Mouse (Mus musculus) heart, embryonic 11.5 days (tissue): ENCODE data around the gene Als2. TPM values are rescaled to one million over a fixed set of nuclear protein-coding genes. Genes with fewer than 3 reads are reported as not detected.

Experiments used
- ATAC-seq: fragments of 200-750 bp; cut with Nextera tagmentation; replicated peaks from 2 replicates; pipeline ENCODE4 v1.8.0; 2017; ENCODE audit warnings: moderate library complexity; ENCODE audit not compliant: insufficient number of reproducible peaks, low FRiP score, low TSS enrichment
- H3K27ac ChIP-seq: fragments of 300-500 bp; sonication (generic); 2 replicates; pipeline ENCODE4 v1.5.1; 2014; ENCODE audit warnings: mild to moderate bottlenecking, low read depth, low read length
- H3K27me3 ChIP-seq: fragments of 300-500 bp; sonication (generic); 2 replicates; pipeline ENCODE4 v1.6.1; 2014; ENCODE audit warnings: mild to moderate bottlenecking, low read length, mixed read lengths; ENCODE audit not compliant: control insufficient read depth, insufficient read depth
- H3K36me3 ChIP-seq: fragments of 300-500 bp; sonication (generic); 2 replicates; pipeline ENCODE4 v1.6.1; 2014; ENCODE audit warnings: mild to moderate bottlenecking, low read length, moderate library complexity, mixed read lengths; ENCODE audit not compliant: control insufficient read depth, insufficient read depth
- H3K4me1 ChIP-seq: fragments of 300-500 bp; sonication (generic); 2 replicates; pipeline ENCODE4 v1.6.1; 2014; ENCODE audit warnings: low read length; ENCODE audit not compliant: control insufficient read depth, insufficient read depth
- H3K4me2 ChIP-seq: fragments of 300-500 bp; sonication (generic); 2 replicates; pipeline ENCODE4 v1.6.1; 2014; ENCODE audit warnings: mild to moderate bottlenecking, moderate library complexity
- H3K4me3 ChIP-seq: fragments of 300-500 bp; sonication (generic); 2 replicates; pipeline ENCODE4 v1.5.1; 2014; ENCODE audit warnings: low read depth, low read length
- H3K9ac ChIP-seq: fragments of 300-500 bp; sonication (generic); 2 replicates; pipeline ENCODE4 v1.6.1; 2014; ENCODE audit warnings: mild to moderate bottlenecking, low read depth, low read length, moderate library complexity
- H3K9me3 ChIP-seq: fragments of 300-500 bp; sonication (generic); replicated peaks from 2 replicates; pipeline ENCODE4 v1.6.1; 2016; ENCODE audit warnings: low read length; ENCODE audit not compliant: control insufficient read depth
- WGBS: fragments of 180-500 bp; shearing (Covaris S2); extraction: QIAGEN DNeasy Blood & Tissue Kit; methylation state at CpG from one replicate; pipeline ENCODE4 v1.1.7; 2014; ENCODE audit not compliant: insufficient replicate concordance; 5-methylcytosine and 5-hydroxymethylcytosine counted together
- polyA plus RNA-seq: library from polyadenylated mRNA; unstranded; fragments of >200 nt; fragmentation: Nextera tagmentation; extraction: Ambion mirVana; gene quantifications from 2 replicates; pipeline ENCODE4 v1.2.1, GENCODE M21; 2014

Gene Als2
- polyA plus RNA-seq, 1 experiment from 2014 or later: 10.1 TPM

- Histone ChIP-seq H3K9me3 (no peaks in the 10 kb centered on the region), H3K4me2 (no peak overlapping the region), H3K36me3 (peaks cover 3% of the 10 kb centered on the region; the same call in 1 of the 2 replicates), H3K4me1 (no peaks in the 10 kb centered on the region), H3K4me3 (no peak overlapping the region), H3K27ac (no peak overlapping the region), H3K9ac (no peak overlapping the region), H3K27me3 (no peaks in the 10 kb centered on the region)
- 87% methylated on average over 10 of the region's 10 CpGs for WGBS
- ATAC-seq: no peak
These were observed 34.7 kb downstream of the Als2 start for GRCm38 (mm10) chr1:59202367-59202766.

GRCm38 (mm10) chr1:59201561-59201960 is 35.5 kb downstream of the Als2 start:
- H3K9ac ChIP-seq: no peak overlapping the region
- no peak overlapping the region for H3K4me3 ChIP-seq
- peaks cover 3% of the 10 kb centered on the region; the same call in 1 of the 2 replicates for H3K36me3 ChIP-seq
- no peaks in the 10 kb centered on the region for H3K4me1 ChIP-seq
- H3K27me3 ChIP-seq: no peaks in the 10 kb centered on the region
- H3K27ac ChIP-seq: no peak overlapping the region
- ATAC-seq: no peak
- 65% methylated on average over 1 of the region's 1 CpGs for WGBS
- no peak overlapping the region for H3K4me2 ChIP-seq
- H3K9me3 ChIP-seq: no peaks in the 10 kb centered on the region

- no peaks in the 10 kb centered on the region for H3K4me1 ChIP-seq
- H3K27me3 ChIP-seq: no peaks in the 10 kb centered on the region
- no peak overlapping the region for H3K4me2 ChIP-seq
- WGBS: 73% methylated on average over 5 of the region's 5 CpGs
- H3K36me3 ChIP-seq: peaks cover 4% of the 10 kb centered on the region
- no peaks in the 10 kb centered on the region for H3K9me3 ChIP-seq
- H3K27ac ChIP-seq: no peak overlapping the region
- no peak overlapping the region for H3K9ac ChIP-seq
- no peak overlapping the region for H3K4me3 ChIP-seq
- ATAC-seq: no peak
These were observed 36.1 kb downstream of the Als2 start for GRCm38 (mm10) chr1:59200960-59201359.

- H3K4me2 ChIP-seq: no peak overlapping the region
- no peak overlapping the region for H3K4me3 ChIP-seq
- no peak overlapping the region for H3K9ac ChIP-seq
- H3K27ac ChIP-seq: no peak overlapping the region
- no peaks in the 10 kb centered on the region for H3K9me3 ChIP-seq
- peaks cover 3% of the 10 kb centered on the region; the same call in 1 of the 2 replicates for H3K36me3 ChIP-seq
- H3K27me3 ChIP-seq: no peaks in the 10 kb centered on the region
- no peaks in the 10 kb centered on the region for H3K4me1 ChIP-seq
- 50% methylated on average over 6 of the region's 6 CpGs for WGBS
- ATAC-seq: no peak
These were observed 42.1 kb downstream of the Als2 start for GRCm38 (mm10) chr1:59194979-59195378.

GRCm38 (mm10) chr1:59187786-59188185 is 49.2 kb downstream of the Als2 start:
- ATAC-seq: no peak
- H3K36me3 ChIP-seq: peaks cover 5% of the 10 kb centered on the region
- 85% methylated on average over 5 of the region's 5 CpGs for WGBS
- H3K4me2 ChIP-seq: no peak overlapping the region
- H3K27ac ChIP-seq: no peak overlapping the region
- H3K9me3 ChIP-seq: no peaks in the 10 kb centered on the region
- H3K27me3 ChIP-seq: no peaks in the 10 kb centered on the region
- no peak overlapping the region for H3K9ac ChIP-seq
- H3K4me1 ChIP-seq: no peaks in the 10 kb centered on the region
- no peak overlapping the region for H3K4me3 ChIP-seq

GRCm38 (mm10) chr1:59186317-59186716 is 50.7 kb downstream of the Als2 start:
- H3K36me3 ChIP-seq: peaks cover 5% of the 10 kb centered on the region
- WGBS: 82% methylated on average over 10 of the region's 10 CpGs
- no peak for ATAC-seq
- no peaks in the 10 kb centered on the region for H3K27me3 ChIP-seq
- no peaks in the 10 kb centered on the region for H3K4me1 ChIP-seq
- no peaks in the 10 kb centered on the region for H3K9me3 ChIP-seq
- no peak overlapping the region for H3K27ac ChIP-seq
- no peak overlapping the region for H3K9ac ChIP-seq
- H3K4me2 ChIP-seq: no peak overlapping the region
- H3K4me3 ChIP-seq: no peak overlapping the region

GRCm38 (mm10) chr1:59185410-59185809 is 51.6 kb downstream of the Als2 start:
- no peak overlapping the region for H3K4me2 ChIP-seq
- H3K4me1 ChIP-seq: no peaks in the 10 kb centered on the region
- no peaks in the 10 kb centered on the region for H3K27me3 ChIP-seq
- no peak overlapping the region for H3K4me3 ChIP-seq
- H3K27ac ChIP-seq: no peak overlapping the region
- H3K36me3 ChIP-seq: peaks cover 5% of the 10 kb centered on the region
- H3K9ac ChIP-seq: no peak overlapping the region
- H3K9me3 ChIP-seq: no peaks in the 10 kb centered on the region
- WGBS: 83% methylated on average over 9 of the region's 9 CpGs
- ATAC-seq: no peak

GRCm38 (mm10) chr1:59183045-59183444 is 54.0 kb downstream of the Als2 start:
- ATAC-seq: no peak
- H3K4me1 ChIP-seq: no peaks in the 10 kb centered on the region
- H3K9ac ChIP-seq: no peak overlapping the region
- no peak overlapping the region for H3K4me2 ChIP-seq
- H3K4me3 ChIP-seq: no peak overlapping the region
- H3K9me3 ChIP-seq: no peaks in the 10 kb centered on the region
- H3K27ac ChIP-seq: no peak overlapping the region
- WGBS: 66% methylated on average over 4 of the region's 4 CpGs
- peaks cover 5% of the 10 kb centered on the region for H3K36me3 ChIP-seq
- H3K27me3 ChIP-seq: no peaks in the 10 kb centered on the region

- Histone ChIP-seq H3K36me3 (peaks cover 10% of the 10 kb centered on the region), H3K9me3 (no peaks in the 10 kb centered on the region), H3K27ac (no peak overlapping the region), H3K9ac (no peak overlapping the region), H3K4me2 (no peak overlapping the region), H3K27me3 (no peaks in the 10 kb centered on the region), H3K4me1 (no peaks in the 10 kb centered on the region), H3K4me3 (no peak overlapping the region)
- WGBS: 93% methylated on average over 2 of the region's 2 CpGs
- no peak for ATAC-seq
These were observed 54.7 kb downstream of the Als2 start for GRCm38 (mm10) chr1:59182373-59182772.
